Mouse (Mus musculus) midbrain, embryonic 16.5 days (tissue): Measurements from ENCODE around the gene Entpd5. TPM values are rescaled to one million over a fixed set of nuclear protein-coding genes. Genes with fewer than 3 reads are reported as not detected.
A peak's percentile ranks its signal among the peaks of the same experiment; 100 is the strongest.

Experiments used
- ATAC-seq: fragments of 200-750 bp; cut with Nextera tagmentation; 2 replicates; pipeline ENCODE4 v1.8.0; 2017; ENCODE audit warnings: moderate TSS enrichment
- H3K27ac ChIP-seq: fragments of 300-500 bp; sonication (generic); 2 replicates; pipeline ENCODE4 v1.5.1; 2014; ENCODE audit warnings: mild to moderate bottlenecking, low read length, mixed read lengths
- H3K27me3 ChIP-seq: fragments of 300-500 bp; sonication (generic); 2 replicates; pipeline ENCODE4 v1.6.1; 2014; ENCODE audit warnings: low read depth, low read length, mixed read lengths; ENCODE audit not compliant: control insufficient read depth, insufficient read depth
- H3K36me3 ChIP-seq: fragments of 300-500 bp; sonication (generic); 2 replicates; pipeline ENCODE4 v1.6.1; 2014; ENCODE audit warnings: mild to moderate bottlenecking, low read length, moderate library complexity, mixed read lengths; ENCODE audit not compliant: control insufficient read depth, insufficient read depth
- H3K4me1 ChIP-seq: fragments of 300-500 bp; sonication (generic); 2 replicates; pipeline ENCODE4 v1.6.1; 2014; ENCODE audit warnings: mild to moderate bottlenecking, low read length, mixed read lengths; ENCODE audit not compliant: control insufficient read depth, insufficient read depth
- H3K4me2 ChIP-seq: fragments of 300-500 bp; sonication (generic); 2 replicates; pipeline ENCODE4 v1.6.1; 2014; ENCODE audit warnings: mild to moderate bottlenecking, low read length, mixed read lengths
- H3K4me3 ChIP-seq: fragments of 300-500 bp; sonication (generic); 2 replicates; pipeline ENCODE4 v1.5.1; 2014; ENCODE audit warnings: low read depth, mild to moderate bottlenecking, low read length, moderate library complexity, mixed read lengths
- H3K9ac ChIP-seq: fragments of 300-500 bp; sonication (generic); 2 replicates; pipeline ENCODE4 v1.6.1; 2014; ENCODE audit warnings: low read depth, low read length, mixed read lengths
- H3K9me3 ChIP-seq: fragments of 300-500 bp; sonication (generic); replicated peaks from 2 replicates; pipeline ENCODE4 v1.6.1; 2014; ENCODE audit warnings: mild to moderate bottlenecking, low read length, mixed read lengths; ENCODE audit not compliant: control insufficient read depth, poor library complexity, severe bottlenecking
- WGBS: fragments of 180-500 bp; shearing (Covaris S2); extraction: QIAGEN DNeasy Blood & Tissue Kit; methylation state at CpG from one replicate; pipeline ENCODE4 v1.1.7; 2014; 5-methylcytosine and 5-hydroxymethylcytosine counted together
- polyA plus RNA-seq: library from polyadenylated mRNA; unstranded; fragments of >200 nt; fragmentation: Nextera tagmentation; extraction: Ambion mirVana; gene quantifications from 2 replicates; pipeline ENCODE4 v1.2.1, GENCODE M21; 2015

The Entpd5 gene
- polyA plus RNA-seq: 13.8 and 15.2 TPM in 2 replicates

GRCm38 (mm10) chr12:84408819-84409507 lies at the start of gene Entpd5, which contains the start of gene Bbof1:
Gene Entpd5, minus strand, starts transcription at chr12:84409029.
Gene Bbof1, plus strand, starts transcription at chr12:84409071.
- peak within 1 kb of the TSS; percentile 83 for H3K4me3 ChIP-seq

GRCm38 (mm10) chr12:84456911-84457310 lies 48.1 kb upstream of the Entpd5 start:
- Histone ChIP-seq H3K9ac (no peak overlapping the region), H3K4me2 (no peak overlapping the region), H3K4me1 (peaks cover 8% of the 10 kb centered on the region), H3K36me3 (peaks cover 17% of the 10 kb centered on the region), H3K9me3 (no peaks in the 10 kb centered on the region), H3K4me3 (no peak overlapping the region), H3K27ac (no peak overlapping the region), H3K27me3 (no peaks in the 10 kb centered on the region)
- WGBS: 94% methylated on average over 3 of the region's 3 CpGs
- ATAC-seq: no peak

More at GRCm38 (mm10) chr12:84408819-84409507, at the start of gene Entpd5, which contains the start of gene Bbof1:
- Histone ChIP-seq H3K4me2 (peak within 1 kb of the TSS; percentile 87), H3K36me3 (no peaks in the 10 kb centered on the region), H3K27me3 (no peaks in the 10 kb centered on the region), H3K9ac (peak within 1 kb of the TSS; percentile 88), H3K4me1 (peaks cover 8% of the 10 kb centered on the region; the same call in 1 of the 2 replicates), H3K27ac (peak within 1 kb of the TSS; percentile 94), H3K9me3 (no peaks in the 10 kb centered on the region)
- ATAC-seq: peak; percentile 93
- WGBS: 1% methylated on average over 34 of the region's 63 CpGs

- Histone ChIP-seq H3K4me2 (peak overlapping the region; percentile 98), H3K27ac (peak overlapping the region; percentile 71), H3K4me3 (peak overlapping the region; percentile 56), H3K9ac (peak overlapping the region; percentile 66), H3K36me3 (no peaks in the 10 kb centered on the region), H3K4me1 (peaks cover 19% of the 10 kb centered on the region), H3K27me3 (no peaks in the 10 kb centered on the region), H3K9me3 (no peaks in the 10 kb centered on the region)
- no peak; the same call in 1 of the 2 replicates for ATAC-seq
- WGBS: 3% methylated on average over 11 of the region's 11 CpGs
These were observed 43.0 kb upstream of the Entpd5 start for GRCm38 (mm10) chr12:84451801-84452200.

- Histone ChIP-seq H3K4me1 (peaks cover 19% of the 10 kb centered on the region), H3K9ac (peak within 1 kb of the TSS; percentile 72), H3K4me3 (peak within 1 kb of the TSS; percentile 56), H3K4me2 (peak within 1 kb of the TSS; percentile 98), H3K36me3 (no peaks in the 10 kb centered on the region), H3K27ac (peak within 1 kb of the TSS; percentile 78), H3K9me3 (no peaks in the 10 kb centered on the region), H3K27me3 (no peaks in the 10 kb centered on the region; the same call in 1 of the 2 replicates)
- peak; percentile 98 for ATAC-seq
- WGBS: under 1% methylated on average over 49 of the region's 49 CpGs
These were observed 42.2 kb upstream of the Entpd5 start, which contains the start of the genes Aldh6a1 and Lin52 for GRCm38 (mm10) chr12:84450718-84451646. Gene Aldh6a1, minus strand, starts transcription at chr12:84451004. Gene Lin52, plus strand, starts transcription at chr12:84451422.

- H3K36me3 ChIP-seq: no peaks in the 10 kb centered on the region
- H3K27ac ChIP-seq: peak overlapping the region; percentile 78
- no peaks in the 10 kb centered on the region; the same call in 1 of the 2 replicates for H3K27me3 ChIP-seq
- peaks cover 19% of the 10 kb centered on the region for H3K4me1 ChIP-seq
- H3K9ac ChIP-seq: peak overlapping the region; percentile 72
- no peak; the same call in 1 of the 2 replicates for ATAC-seq
- peak overlapping the region; percentile 56 for H3K4me3 ChIP-seq
- no peaks in the 10 kb centered on the region for H3K9me3 ChIP-seq
- under 1% methylated on average over 6 of the region's 6 CpGs for WGBS
- H3K4me2 ChIP-seq: peak overlapping the region; percentile 66
These were observed 41.5 kb upstream of the Entpd5 start for GRCm38 (mm10) chr12:84450351-84450717.

- no peak for ATAC-seq
- WGBS: 46% methylated on average over 10 of the region's 10 CpGs
- H3K4me2 ChIP-seq: peak overlapping the region; percentile 66
- peaks cover 19% of the 10 kb centered on the region for H3K4me1 ChIP-seq
- H3K36me3 ChIP-seq: no peaks in the 10 kb centered on the region
- H3K27me3 ChIP-seq: no peaks in the 10 kb centered on the region; the same call in 1 of the 2 replicates
- H3K9me3 ChIP-seq: no peaks in the 10 kb centered on the region
- no peak overlapping the region for H3K9ac ChIP-seq
- H3K4me3 ChIP-seq: peak overlapping the region; percentile 56; the same call in 1 of the 2 replicates
- no peak overlapping the region; the same call in 1 of the 2 replicates for H3K27ac ChIP-seq
These were observed 41.1 kb upstream of the Entpd5 start for GRCm38 (mm10) chr12:84449887-84450286.

- WGBS: 89% methylated on average over 6 of the region's 6 CpGs
- no peak overlapping the region for H3K9ac ChIP-seq
- ATAC-seq: no peak
- H3K9me3 ChIP-seq: no peaks in the 10 kb centered on the region
- H3K4me3 ChIP-seq: no peak overlapping the region
- no peaks in the 10 kb centered on the region for H3K36me3 ChIP-seq
- no peak overlapping the region for H3K27ac ChIP-seq
- no peaks in the 10 kb centered on the region; the same call in 1 of the 2 replicates for H3K27me3 ChIP-seq
- H3K4me2 ChIP-seq: no peak overlapping the region
- peaks cover 19% of the 10 kb centered on the region for H3K4me1 ChIP-seq
These were observed 39.4 kb upstream of the Entpd5 start for GRCm38 (mm10) chr12:84448181-84448580.

- 71% methylated on average over 1 of the region's 1 CpGs for WGBS
- H3K4me2 ChIP-seq: no peak overlapping the region
- H3K4me1 ChIP-seq: peaks cover 16% of the 10 kb centered on the region
- H3K36me3 ChIP-seq: no peaks in the 10 kb centered on the region
- H3K27ac ChIP-seq: no peak overlapping the region
- no peaks in the 10 kb centered on the region; the same call in 1 of the 2 replicates for H3K27me3 ChIP-seq
- no peak for ATAC-seq
- H3K4me3 ChIP-seq: no peak overlapping the region
- no peak overlapping the region for H3K9ac ChIP-seq
- H3K9me3 ChIP-seq: no peaks in the 10 kb centered on the region
These were observed 38.6 kb upstream of the Entpd5 start for GRCm38 (mm10) chr12:84447386-84447785.
